Mouse (Mus musculus) cortical plate, adult 2 months (tissue): ENCODE results near the gene Mageb5. TPM values are rescaled to one million over a fixed set of nuclear protein-coding genes. Genes with fewer than 3 reads are reported as not detected.
"Not testable (repeated sequence)": the region's sequence is repeated elsewhere in the genome, so short reads cannot be mapped to it uniquely, and the experiment has no call there.

ENCODE experiments used
- H3K27ac ChIP-seq: fragments of 200-500 bp; 2 replicates; pipeline ENCODE4 v1.5.1; 2012; ENCODE audit warnings: low read length, control low read depth, inconsistent platforms; ENCODE audit not compliant: insufficient read depth
- H3K4me1 ChIP-seq: fragments of 200-500 bp; 2 replicates; pipeline ENCODE4 v1.6.1; 2011; ENCODE audit warnings: low read length; ENCODE audit not compliant: control insufficient read depth, insufficient read depth
- H3K4me3 ChIP-seq: fragments of 200-500 bp; 2 replicates; pipeline ENCODE4 v1.5.1; 2011; ENCODE audit warnings: mild to moderate bottlenecking, low read length, control low read depth; ENCODE audit not compliant: insufficient read depth
- polyA plus RNA-seq: library from polyadenylated mRNA; depleted of rRNA; stranded (reverse); fragments of >200 nt; gene quantifications from 2 replicates; pipeline ENCODE4 v1.2.3, GENCODE M21; 2012; rRNA removed

The Mageb5 gene
- polyA plus RNA-seq: not detected in 2 replicates

DNA sequence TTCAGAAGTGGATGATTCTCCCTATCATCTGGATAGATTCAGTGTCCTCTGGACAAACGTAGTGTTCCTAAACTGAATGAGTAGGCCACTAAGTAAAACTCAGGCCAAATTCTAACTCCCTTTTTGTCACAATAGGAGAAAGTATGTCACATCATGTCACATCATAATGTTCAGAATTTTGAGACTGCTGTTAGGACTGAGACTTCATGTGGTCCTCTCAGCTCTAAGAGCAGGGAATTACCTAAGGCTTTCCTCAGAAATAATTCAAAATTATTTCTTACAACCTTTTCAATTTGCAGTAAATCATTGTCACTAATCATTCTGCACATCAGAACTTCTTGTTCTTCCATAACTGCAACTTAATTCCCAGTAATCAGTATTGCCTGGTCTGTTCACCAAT is at the start of gene Mageb5:
TSS of gene Mageb5 (minus strand) at position 101 of the 400 bp plus-strand sequence.
- H3K4me1 ChIP-seq, H3K27ac ChIP-seq, H3K4me3 ChIP-seq: not testable (repeated sequence)

GRCm38 (mm10) chrX:91759591-91760226 is 23.1 kb downstream of the Mageb5 start:
- not testable (repeated sequence) for H3K4me3 ChIP-seq, H3K27ac ChIP-seq, H3K4me1 ChIP-seq

Other genes with a start within 250 kb of the Mageb5 start
- gene 1700084M14Rik, start 207.1 kb downstream of the Mageb5 start, polyA plus RNA-seq: not detected in 2 replicates
- gene Gm14781, start 150.8 kb downstream of the Mageb5 start, polyA plus RNA-seq: not detected in 2 replicates
- not detected in 2 replicates for gene Mageb1, start 233.3 kb upstream of the Mageb5 start, polyA plus RNA-seq